Mouse (Mus musculus): ENCODE results near the gene 4930539E08Rik. TPM values are rescaled to one million over a fixed set of nuclear protein-coding genes. Genes with fewer than 3 reads are reported as not detected.

Gene 4930539E08Rik
- polyA plus RNA-seq, 1 experiment, result not detected

- H3K4me3 ChIP-seq (replicated peaks; ENCODE audit: control insufficient read depth, low read depth, low read length), result no peak overlapping the region
- no peaks in the 10 kb centered on the region; the same call in none of the 2 replicates for H3K4me1 ChIP-seq (ENCODE audit: control insufficient read depth, insufficient read depth, low read length)
- WGBS, result 4% methylated on average over 29 of the region's 29 CpGs
- peak; percentile 64 for TF ChIP-seq CTCF (IDR thresholded peaks at IDR 0.05; ENCODE audit: control insufficient read depth, insufficient read depth, low read length)
- no peak for TF ChIP-seq POLR2A (IDR thresholded peaks at IDR 0.05; ENCODE audit: borderline replicate concordance, control insufficient read depth, low read depth, low read length)
- H3K27ac ChIP-seq (ENCODE audit: control insufficient read depth, insufficient read depth, low read depth, low read length, poor library complexity), result no peak overlapping the region
These were observed 5.7 kb downstream of the 4930539E08Rik start for GRCm38 (mm10) chr17:28909252-28909941.

GRCm38 (mm10) chr17:28907959-28908358 is 7.2 kb downstream of the 4930539E08Rik start:
- H3K27ac ChIP-seq (ENCODE audit: control insufficient read depth, insufficient read depth, low read depth, low read length, poor library complexity), result no peak overlapping the region
- TF ChIP-seq CTCF (IDR thresholded peaks at IDR 0.05; ENCODE audit: control insufficient read depth, insufficient read depth, low read length) (no peak), POLR2A (IDR thresholded peaks at IDR 0.05; ENCODE audit: borderline replicate concordance, control insufficient read depth, low read depth, low read length) (no peak)
- H3K4me1 ChIP-seq (ENCODE audit: control insufficient read depth, insufficient read depth, low read length), result no peaks in the 10 kb centered on the region; the same call in none of the 2 replicates
- 48% methylated on average over 7 of the region's 7 CpGs for WGBS
- no peak overlapping the region for H3K4me3 ChIP-seq (replicated peaks; ENCODE audit: control insufficient read depth, low read depth, low read length)

- no peak overlapping the region for H3K27ac ChIP-seq (ENCODE audit: control insufficient read depth, insufficient read depth, low read depth, low read length, poor library complexity)
- WGBS, result 89% methylated on average over 13 of the region's 13 CpGs
- H3K4me1 ChIP-seq (ENCODE audit: control insufficient read depth, insufficient read depth, low read length), result no peaks in the 10 kb centered on the region; the same call in none of the 2 replicates
- no peak overlapping the region for H3K4me3 ChIP-seq (replicated peaks; ENCODE audit: control insufficient read depth, low read depth, low read length)
- no peak for TF ChIP-seq CTCF (IDR thresholded peaks at IDR 0.05; ENCODE audit: control insufficient read depth, insufficient read depth, low read length)
- no peak for TF ChIP-seq POLR2A (IDR thresholded peaks at IDR 0.05; ENCODE audit: borderline replicate concordance, control insufficient read depth, low read depth, low read length)
These were observed 9.7 kb downstream of the 4930539E08Rik start for GRCm38 (mm10) chr17:28905377-28905916.

GRCm38 (mm10) chr17:28904546-28905376 is 10.4 kb downstream of the 4930539E08Rik start:
- Histone ChIP-seq H3K4me1 (ENCODE audit: control insufficient read depth, insufficient read depth, low read length) (no peaks in the 10 kb centered on the region; the same call in none of the 2 replicates), H3K4me3 (replicated peaks; ENCODE audit: control insufficient read depth, low read depth, low read length) (no peak overlapping the region), H3K27ac (ENCODE audit: control insufficient read depth, insufficient read depth, low read depth, low read length, poor library complexity) (no peak overlapping the region)
- 43% methylated on average over 23 of the region's 23 CpGs for WGBS
- TF ChIP-seq CTCF (IDR thresholded peaks at IDR 0.05; ENCODE audit: control insufficient read depth, insufficient read depth, low read length) (peak; percentile 91), POLR2A (IDR thresholded peaks at IDR 0.05; ENCODE audit: borderline replicate concordance, control insufficient read depth, low read depth, low read length) (no peak)

- Histone ChIP-seq H3K27ac (ENCODE audit: control insufficient read depth, insufficient read depth, low read depth, low read length, poor library complexity) (no peak overlapping the region), H3K4me3 (replicated peaks; ENCODE audit: control insufficient read depth, low read depth, low read length) (no peak overlapping the region), H3K4me1 (ENCODE audit: control insufficient read depth, insufficient read depth, low read length) (peaks cover 3% of the 10 kb centered on the region)
- WGBS, result 65% methylated on average over 4 of the region's 4 CpGs
- TF ChIP-seq CTCF (IDR thresholded peaks at IDR 0.05; ENCODE audit: control insufficient read depth, insufficient read depth, low read length) (0 out of 2 replicates have a peak, but pooled peaks have one; percentile 17), POLR2A (IDR thresholded peaks at IDR 0.05; ENCODE audit: borderline replicate concordance, control insufficient read depth, low read depth, low read length) (no peak)
These were observed 13.6 kb downstream of the 4930539E08Rik start for GRCm38 (mm10) chr17:28901559-28901958.

GRCm38 (mm10) chr17:28899427-28899826 is 15.7 kb downstream of the 4930539E08Rik start:
- Histone ChIP-seq H3K4me3 (replicated peaks; ENCODE audit: control insufficient read depth, low read depth, low read length) (no peak overlapping the region), H3K27ac (ENCODE audit: control insufficient read depth, insufficient read depth, low read depth, low read length, poor library complexity) (peak overlapping the region; percentile 42), H3K4me1 (ENCODE audit: control insufficient read depth, insufficient read depth, low read length) (peaks cover 3% of the 10 kb centered on the region)
- TF ChIP-seq CTCF (IDR thresholded peaks at IDR 0.05; ENCODE audit: control insufficient read depth, insufficient read depth, low read length) (no peak), POLR2A (IDR thresholded peaks at IDR 0.05; ENCODE audit: borderline replicate concordance, control insufficient read depth, low read depth, low read length) (no peak)
- 70% methylated on average over 19 of the region's 19 CpGs for WGBS

GRCm38 (mm10) chr17:28898249-28898648 is 16.9 kb downstream of the 4930539E08Rik start:
- TF ChIP-seq CTCF (IDR thresholded peaks at IDR 0.05; ENCODE audit: control insufficient read depth, insufficient read depth, low read length) (no peak), POLR2A (IDR thresholded peaks at IDR 0.05; ENCODE audit: borderline replicate concordance, control insufficient read depth, low read depth, low read length) (no peak)
- 86% methylated on average over 5 of the region's 5 CpGs for WGBS

GRCm38 (mm10) chr17:28897817-28898216 is 17.3 kb downstream of the 4930539E08Rik start:
- Histone ChIP-seq H3K27ac (ENCODE audit: control insufficient read depth, insufficient read depth, low read depth, low read length, poor library complexity) (no peak overlapping the region), H3K4me3 (replicated peaks; ENCODE audit: control insufficient read depth, low read depth, low read length) (no peak overlapping the region), H3K4me1 (ENCODE audit: control insufficient read depth, insufficient read depth, low read length) (peaks cover 5% of the 10 kb centered on the region)
- WGBS, result 78% methylated on average over 5 of the region's 5 CpGs
- TF ChIP-seq CTCF (IDR thresholded peaks at IDR 0.05; ENCODE audit: control insufficient read depth, insufficient read depth, low read length) (no peak), POLR2A (IDR thresholded peaks at IDR 0.05; ENCODE audit: borderline replicate concordance, control insufficient read depth, low read depth, low read length) (no peak)

More at GRCm38 (mm10) chr17:28898249-28898648, 16.9 kb downstream of the 4930539E08Rik start:
- Histone ChIP-seq H3K4me3 (replicated peaks; ENCODE audit: control insufficient read depth, low read depth, low read length) (no peak overlapping the region), H3K27ac (ENCODE audit: control insufficient read depth, insufficient read depth, low read depth, low read length, poor library complexity) (no peak overlapping the region), H3K4me1 (ENCODE audit: control insufficient read depth, insufficient read depth, low read length) (peaks cover 5% of the 10 kb centered on the region)

All from bone marrow, adult 2 months (tissue).